ENCODE assay signal across 8 mouse cellular contexts in the genomic region with DNA sequence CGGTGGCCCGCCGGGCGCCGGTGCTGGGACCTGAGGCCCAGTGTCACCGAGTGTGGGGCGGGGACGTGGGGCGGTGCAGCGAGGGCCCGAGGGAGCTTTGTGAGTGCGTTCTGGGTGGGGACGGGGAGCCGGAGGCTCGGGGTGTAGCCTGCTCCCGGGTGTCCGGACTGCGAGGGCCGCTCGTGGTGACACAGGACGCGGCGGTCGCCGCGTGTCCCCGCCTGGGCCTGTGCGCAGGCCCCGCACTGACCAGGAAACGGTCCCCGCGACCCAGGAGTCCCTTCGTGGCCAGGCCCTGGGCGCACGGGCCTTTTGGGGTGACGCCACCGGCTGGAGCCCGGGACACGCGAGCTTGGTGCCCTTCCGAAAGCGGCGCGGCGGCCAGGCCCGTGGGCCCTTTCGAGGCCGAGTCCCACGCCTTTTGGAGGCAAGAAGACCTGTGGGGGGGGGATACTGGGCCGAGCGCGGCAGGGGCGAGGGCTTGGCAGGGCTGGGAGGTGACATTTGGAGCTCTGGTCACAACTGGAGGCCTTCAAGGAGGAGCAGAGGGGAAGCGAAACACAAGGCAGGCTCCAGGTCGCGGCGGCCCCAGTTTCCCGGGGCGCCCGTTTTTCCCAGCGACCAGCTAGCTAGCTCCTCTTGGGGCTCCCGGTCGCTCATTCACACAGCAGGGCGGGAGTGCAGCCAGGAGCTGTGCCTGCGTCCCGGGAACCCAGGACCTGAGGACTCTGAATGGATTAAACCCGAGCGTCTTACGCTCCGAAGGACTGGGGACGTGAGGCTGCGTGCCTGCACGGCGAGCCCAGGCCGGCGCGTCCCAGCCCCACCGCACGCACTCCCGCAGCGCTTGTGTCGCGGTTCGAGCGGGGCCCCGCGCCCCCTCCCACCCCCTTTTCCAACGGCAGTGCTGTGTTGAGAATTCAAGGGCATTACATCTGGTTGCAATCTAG. TPM values are rescaled to one million over a fixed set of nuclear protein-coding genes. Genes with fewer than 3 reads are reported as not detected.
DNase-seq lines count a peak whose midpoint lies in the region; ATAC-seq lines count a peak whose summit lies in the region.

No protein-coding gene starts in this region.

- ATAC-seq in intestine, embryonic 16.5 days: peak; percentile 50
- peak; percentile 48 for ATAC-seq in limb, embryonic 11.5 days (ENCODE audit: insufficient number of reproducible peaks, low FRiP score, low TSS enrichment, low read depth)
- ATAC-seq in midbrain, embryonic 11.5 days (ENCODE audit: low FRiP score): peak; percentile 71

- H3K36me3 ChIP-seq in intestine, embryonic 16.5 days (ENCODE audit: control insufficient read depth, insufficient read depth, low read length): no peaks in the 10 kb centered on the region
- H3K36me3 ChIP-seq in limb, embryonic 11.5 days (ENCODE audit: control insufficient read depth, insufficient read depth, low read length): no peaks in the 10 kb centered on the region
- no peaks in the 10 kb centered on the region for H3K36me3 ChIP-seq in midbrain, embryonic 11.5 days (ENCODE audit: control insufficient read depth, insufficient read depth, low read length)

- peaks cover 40% of the 10 kb centered on the region for H3K4me1 ChIP-seq in intestine, embryonic 16.5 days (ENCODE audit: control insufficient read depth, insufficient read depth, low read length)
- H3K4me1 ChIP-seq in limb, embryonic 11.5 days (ENCODE audit: control insufficient read depth, insufficient read depth, low read length): peaks cover 30% of the 10 kb centered on the region
- peaks cover 31% of the 10 kb centered on the region for H3K4me1 ChIP-seq in midbrain, embryonic 11.5 days (ENCODE audit: control insufficient read depth, insufficient read depth, low read length)

- peak overlapping the region; percentile 87 for H3K4me2 ChIP-seq in intestine, embryonic 16.5 days (ENCODE audit: low read depth, low read length)
- peak overlapping the region; percentile 77 for H3K4me2 ChIP-seq in limb, embryonic 11.5 days (ENCODE audit: low read depth, severe bottlenecking)
- peak overlapping the region; percentile 93 for H3K4me2 ChIP-seq in midbrain, embryonic 11.5 days

- no peaks in the 10 kb centered on the region for H3K9me3 ChIP-seq in intestine, embryonic 16.5 days (ENCODE audit: control insufficient read depth, low read length)
- no peaks in the 10 kb centered on the region for H3K9me3 ChIP-seq in limb, embryonic 11.5 days (ENCODE audit: control insufficient read depth, low read length)
- no peaks in the 10 kb centered on the region for H3K9me3 ChIP-seq in midbrain, embryonic 11.5 days (ENCODE audit: control insufficient read depth, low read length)

- H3K27ac ChIP-seq in intestine, embryonic 16.5 days (ENCODE audit: low read length): peak overlapping the region; percentile 99
- H3K27ac ChIP-seq in limb, embryonic 11.5 days (replicated peaks; ENCODE audit: low read depth, low read length): peak overlapping the region; percentile 95
- H3K27ac ChIP-seq in midbrain, embryonic 11.5 days (ENCODE audit: low read depth, low read length): peak overlapping the region; percentile 89

- H3K4me3 ChIP-seq in intestine, embryonic 16.5 days (ENCODE audit: low read length): peak overlapping the region; percentile 80
- H3K4me3 ChIP-seq in limb, embryonic 11.5 days (ENCODE audit: low read depth, low read length): peak overlapping the region; percentile 99
- H3K4me3 ChIP-seq in midbrain, embryonic 11.5 days (ENCODE audit: low read depth, low read length): peak overlapping the region; percentile 85

- no peaks in the 10 kb centered on the region for H3K27me3 ChIP-seq in intestine, embryonic 16.5 days (replicated peaks; ENCODE audit: control insufficient read depth, insufficient read depth, low read length)
- no peaks in the 10 kb centered on the region for H3K27me3 ChIP-seq in limb, embryonic 11.5 days (ENCODE audit: control insufficient read depth, insufficient read depth, low read length)
- no peaks in the 10 kb centered on the region for H3K27me3 ChIP-seq in midbrain, embryonic 11.5 days (ENCODE audit: control insufficient read depth, insufficient read depth, low read length)

- under 1% methylated on average over 88 of the region's 88 CpGs for WGBS in intestine, embryonic 16.5 days
- under 1% methylated on average over 84 of the region's 88 CpGs for WGBS in limb, embryonic 11.5 days
- WGBS in midbrain, embryonic 11.5 days: under 1% methylated on average over 84 of the region's 88 CpGs

- peak; percentile 91 for DNase-seq in adrenal gland, adult 2 months
- DNase-seq in embryo, embryonic 11 days: peak; percentile 85
- peak; percentile 32 to 72 for DNase-seq in gastrocnemius, postnatal 4 days (ENCODE audit: low spot score in 2 of 2)
- no peak for DNase-seq in limb, embryonic 11.5 days (ENCODE audit: low spot score)
- DNase-seq in midbrain, embryonic 11.5 days (ENCODE audit: low spot score, missing footprints): peak; percentile 96
- DNase-seq in right cerebral cortex, postnatal 36 days (ENCODE audit: low spot score in 2 of 2): peak; percentile 26 to 58
- DNase-seq in yolk sac, embryonic 10.5 days (ENCODE audit: low spot score): peak; percentile 74

- peak overlapping the region; percentile 95 for H3K9ac ChIP-seq in intestine, embryonic 16.5 days (ENCODE audit: low read depth, low read length)
- peak overlapping the region; percentile 99 for H3K9ac ChIP-seq in limb, embryonic 11.5 days (ENCODE audit: low read length)
- H3K9ac ChIP-seq in midbrain, embryonic 11.5 days (ENCODE audit: low read length): peak overlapping the region; percentile 93

RNA-seq across cellular contexts. Expression of a gene that starts 1.1 kb away (rescaled TPM):
- total RNA-seq in adrenal gland, adult 2 months (2021): 10 to 100 TPM; 41.4 to 46.7 TPM
- polyA plus RNA-seq in adrenal gland, adult 2 months (2012; rRNA removed): 72.1 and 82.5 TPM in 2 replicates
- 10 to 100 TPM; 41.7 to 44.6 TPM for total RNA-seq in gastrocnemius, postnatal 4 days (2021)
- polyA plus RNA-seq in intestine, embryonic 16.5 days (2015; fragmentation: Nextera tagmentation; extraction: Ambion mirVana): 12.4 and 12.5 TPM in 2 replicates
- 35.5 and 36.0 TPM in 2 replicates for polyA plus RNA-seq in limb, embryonic 11.5 days (2014; fragmentation: Nextera tagmentation; extraction: Ambion mirVana)
- 19.0 and 23.9 TPM in 2 replicates for polyA plus RNA-seq in midbrain, embryonic 11.5 days (2014; fragmentation: Nextera tagmentation; extraction: Ambion mirVana)

RNA-seq across cellular contexts. Expression of a gene that starts 59.6 kb away (rescaled TPM):
- 10 to 100 TPM in 1 of 2 experiments, 1 to 10 TPM in 1; 8.4 to 12.5 TPM for total RNA-seq in adrenal gland, adult 2 months (2021)
- 11.2 and 13.1 TPM in 2 replicates for polyA plus RNA-seq in adrenal gland, adult 2 months (2012; rRNA removed)
- total RNA-seq in gastrocnemius, postnatal 4 days (2021): 1 to 10 TPM; 5.9 to 7.7 TPM
- polyA plus RNA-seq in intestine, embryonic 16.5 days (2015; fragmentation: Nextera tagmentation; extraction: Ambion mirVana): 6.7 and 8.7 TPM in 2 replicates
- 4.9 and 6.1 TPM in 2 replicates for polyA plus RNA-seq in limb, embryonic 11.5 days (2014; fragmentation: Nextera tagmentation; extraction: Ambion mirVana)
- 5.8 and 6.0 TPM in 2 replicates for polyA plus RNA-seq in midbrain, embryonic 11.5 days (2014; fragmentation: Nextera tagmentation; extraction: Ambion mirVana)
